Mouse (Mus musculus): ENCODE data around the gene Frrs1.
"Not testable (repeated sequence)": the region's sequence is repeated elsewhere in the genome, so short reads cannot be mapped to it uniquely, and the experiment has no call there.

GRCm38 (mm10) chr3:116810351-116810750 lies 48.9 kb upstream of the Frrs1 start:
- not testable (repeated sequence) for TF ChIP-seq CTCF (conservative IDR thresholded peaks at IDR 0.05; ENCODE audit: low read length); NANOG (IDR thresholded peaks at IDR 0.05; ENCODE audit: borderline replicate concordance, low read length); POU5F1 (IDR thresholded peaks at IDR 0.05; ENCODE audit: borderline replicate concordance, low read length)

Measured in E14TG2a.4 (cell line).